ENCODE assay signal across 12 mouse cellular contexts in the genomic region with DNA sequence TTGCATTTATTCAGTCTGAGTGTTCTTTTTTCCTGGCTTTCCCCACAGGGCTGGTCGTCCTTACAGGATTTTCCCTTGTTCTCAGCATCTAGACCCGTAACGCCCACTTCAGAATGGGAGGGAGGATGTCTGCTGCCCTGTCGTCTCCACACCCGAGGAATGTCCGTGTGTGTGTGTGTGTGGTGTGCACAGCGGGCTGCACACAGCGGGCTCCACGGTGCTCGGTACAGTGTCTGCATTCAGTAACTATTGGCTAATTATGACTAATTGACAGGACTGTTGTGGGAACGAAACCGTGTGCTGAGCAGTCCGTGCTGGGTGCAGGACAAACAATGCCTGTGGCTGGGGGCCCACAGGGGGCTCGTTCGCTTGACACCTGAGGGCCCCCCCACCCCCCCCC. TPM values are rescaled to one million over a fixed set of nuclear protein-coding genes. Genes with fewer than 3 reads are reported as not detected.
A peak's percentile ranks its signal among the peaks of the same experiment; 100 is the strongest.
DNase-seq lines count a peak whose midpoint lies in the region; ATAC-seq and TF ChIP-seq lines count a peak whose summit lies in the region.
"Had no signal": no experiment of that assay in that cellular context is flagged by ENCODE, and none has a peak within 500 bp of the region (broad histone marks: within the 10 kb centered on the region; RNA-seq: fewer than 3 reads in every experiment).

No protein-coding gene starts in this region.

- no peaks in the 10 kb centered on the region for H3K27me3 ChIP-seq in lung, postnatal 0 days (replicated peaks; ENCODE audit: insufficient read depth, low read length)
- 0 out of 2 replicates have a peak, but pooled peaks cover 6% of the 10 kb centered on the region for H3K27me3 ChIP-seq in forebrain, embryonic 14.5 days (replicated peaks; ENCODE audit: control insufficient read depth, insufficient read depth, low read length)
- H3K27me3 ChIP-seq in limb, embryonic 15.5 days = peaks cover 8% of the 10 kb centered on the region; the same call in 1 of the 2 replicates

- H3K4me2 ChIP-seq in lung, postnatal 0 days (replicated peaks; ENCODE audit: low read depth, low read length) = no peak overlapping the region
- H3K4me2 ChIP-seq in forebrain, embryonic 14.5 days (ENCODE audit: low read length) = peak overlapping the region; percentile 28; the same call in 1 of the 2 replicates
- no peak overlapping the region for H3K4me2 ChIP-seq in limb, embryonic 15.5 days
- H3K4me2 ChIP-seq: embryonic facial prominence, embryonic 15.5 days had no signal

- no peak for TF ChIP-seq CTCF in lung, postnatal 0 days (IDR thresholded peaks at IDR 0.05)

- H3K9me3 ChIP-seq in lung, postnatal 0 days (ENCODE audit: low read length) = no peaks in the 10 kb centered on the region
- H3K9me3 ChIP-seq in forebrain, embryonic 14.5 days (replicated peaks; ENCODE audit: control insufficient read depth, low read length) = no peaks in the 10 kb centered on the region
- H3K9me3 ChIP-seq in limb, embryonic 15.5 days = no peaks in the 10 kb centered on the region
- H3K9me3 ChIP-seq: embryonic facial prominence, embryonic 15.5 days had no signal

- DNase-seq in lung, postnatal 0 days (ENCODE audit: low spot score) = peak; percentile 12
- DNase-seq in lung, postnatal 36 days = no peak
- peak; percentile 42 for DNase-seq in forebrain, embryonic 14.5 days (ENCODE audit: low spot score)
- no peak for DNase-seq in urinary bladder, postnatal 4 days (ENCODE audit: low spot score in 2 of 2)
- no peak for DNase-seq in kidney, adult 11 months
- no peak for DNase-seq in layer of hippocampus, postnatal 14 days (ENCODE audit: low spot score in 2 of 2)
- DNase-seq: adrenal gland, adult 8-10 months; cerebellum, adult 11 months; gastrocnemius, postnatal 10 days; lung, postnatal 14 days had no signal

- no peak overlapping the region for H3K4me3 ChIP-seq in lung, postnatal 0 days (ENCODE audit: low read depth, low read length)
- H3K4me3 ChIP-seq in forebrain, embryonic 14.5 days (ENCODE audit: low read depth, low read length) = no peak overlapping the region
- H3K4me3 ChIP-seq in limb, embryonic 15.5 days = no peak overlapping the region
- H3K4me3 ChIP-seq: embryonic facial prominence, embryonic 15.5 days had no signal

- no peak; the same call in 1 of the 2 replicates for ATAC-seq in lung, postnatal 0 days
- ATAC-seq in forebrain, embryonic 14.5 days = peak; percentile 53
- ATAC-seq in limb, embryonic 15.5 days (ENCODE audit: insufficient number of reproducible peaks, low FRiP score, low TSS enrichment, low read depth) = peak; percentile 27; the same call in 1 of the 2 replicates

- H3K9ac ChIP-seq in lung, postnatal 0 days (replicated peaks; ENCODE audit: low read depth) = no peak overlapping the region
- H3K9ac ChIP-seq in forebrain, embryonic 14.5 days (ENCODE audit: low read length) = no peak overlapping the region; the same call in 1 of the 2 replicates
- no peak overlapping the region for H3K9ac ChIP-seq in limb, embryonic 15.5 days
- H3K9ac ChIP-seq: embryonic facial prominence, embryonic 15.5 days had no signal

- WGBS in lung, postnatal 0 days = 46% methylated on average over 15 of the region's 15 CpGs
- 8% methylated on average over 15 of the region's 15 CpGs for WGBS in forebrain, embryonic 14.5 days
- 41% methylated on average over 15 of the region's 15 CpGs for WGBS in limb, embryonic 15.5 days

- H3K36me3 ChIP-seq in lung, postnatal 0 days (ENCODE audit: insufficient read depth, low read length) = no peaks in the 10 kb centered on the region
- peaks cover 33% of the 10 kb centered on the region for H3K36me3 ChIP-seq in forebrain, embryonic 14.5 days (ENCODE audit: control insufficient read depth, insufficient read depth, low read length)
- peaks cover 33% of the 10 kb centered on the region for H3K36me3 ChIP-seq in limb, embryonic 15.5 days

- no peak for TF ChIP-seq EP300 in lung, postnatal 0 days (IDR thresholded peaks at IDR 0.05)

- H3K4me1 ChIP-seq in lung, postnatal 0 days (ENCODE audit: insufficient read depth, low read depth, low read length) = no peaks in the 10 kb centered on the region
- peaks cover 2% of the 10 kb centered on the region; the same call in 1 of the 2 replicates for H3K4me1 ChIP-seq in forebrain, embryonic 14.5 days (ENCODE audit: control insufficient read depth, insufficient read depth, low read length)
- 0 out of 2 replicates have a peak, but pooled peaks cover 12% of the 10 kb centered on the region for H3K4me1 ChIP-seq in limb, embryonic 15.5 days
- H3K4me1 ChIP-seq: embryonic facial prominence, embryonic 15.5 days had no signal

- no peak overlapping the region for H3K27ac ChIP-seq in lung, postnatal 0 days (ENCODE audit: low read length)
- H3K27ac ChIP-seq in forebrain, embryonic 14.5 days (ENCODE audit: low read depth, low read length) = 0 out of 2 replicates have a peak overlapping the region, but pooled peaks have one; percentile 33
- no peak overlapping the region for H3K27ac ChIP-seq in limb, embryonic 15.5 days
- H3K27ac ChIP-seq: embryonic facial prominence, embryonic 15.5 days had no signal

RNA-seq across cellular contexts. Expression of gene Rtl1, which starts 17.0 kb away (rescaled TPM):
- 0.13 and 0.14 TPM in 2 replicates for polyA plus RNA-seq in lung, postnatal 0 days (2015; fragmentation: Nextera tagmentation; extraction: Ambion mirVana)
- 0.37 and 0.58 TPM in 2 replicates for polyA plus RNA-seq in forebrain, embryonic 14.5 days (2014; fragmentation: Nextera tagmentation; extraction: Ambion mirVana)
- polyA plus RNA-seq in limb, embryonic 15.5 days (2015; fragmentation: Nextera tagmentation; extraction: Ambion mirVana) = 3.7 and 3.9 TPM in 2 replicates
- total RNA-seq in layer of hippocampus, postnatal 14 days (2021) = under 1 TPM; 0.05 to 0.14 TPM

Comparison
In these comparisons a context has a peak if more than half of its experiments do, and no peak if none do; other contexts are left out.
1. DNase-seq: peak in lung, postnatal 0 days (single experiment) and forebrain, embryonic 14.5 days (single experiment); none in lung, postnatal 36 days (single experiment), urinary bladder, postnatal 4 days (0 of 2), kidney, adult 11 months (single experiment) and layer of hippocampus, postnatal 14 days (0 of 2).